Mouse (Mus musculus): ENCODE results near the gene Vps50. TPM values are rescaled to one million over a fixed set of nuclear protein-coding genes. Genes with fewer than 3 reads are reported as not detected.

Gene Vps50
- total RNA-seq, 4 experiments from 2014 or later = 12.4 to 17.2 (median 16.0) TPM

Other genes starting within 250 kb of the Vps50 start
- gene Samd9l, start 98.8 kb upstream of the Vps50 start, total RNA-seq (2022) = 1 to 10 TPM; 5.7 to 9.1 (median 7.9) TPM
- gene Hepacam2, start 84 bp upstream of the Vps50 start, total RNA-seq (2022) = under 1 TPM; 0.11 to 0.41 (median 0.25) TPM